Mouse (Mus musculus): ENCODE measurements at regions not wholly inside any gene's neighbourhood (a gene's known extent, or its start where the extent isn't known, plus 50 kb on each side); places are given as distances from the start of the nearest gene placed in this dataset.

DNA sequence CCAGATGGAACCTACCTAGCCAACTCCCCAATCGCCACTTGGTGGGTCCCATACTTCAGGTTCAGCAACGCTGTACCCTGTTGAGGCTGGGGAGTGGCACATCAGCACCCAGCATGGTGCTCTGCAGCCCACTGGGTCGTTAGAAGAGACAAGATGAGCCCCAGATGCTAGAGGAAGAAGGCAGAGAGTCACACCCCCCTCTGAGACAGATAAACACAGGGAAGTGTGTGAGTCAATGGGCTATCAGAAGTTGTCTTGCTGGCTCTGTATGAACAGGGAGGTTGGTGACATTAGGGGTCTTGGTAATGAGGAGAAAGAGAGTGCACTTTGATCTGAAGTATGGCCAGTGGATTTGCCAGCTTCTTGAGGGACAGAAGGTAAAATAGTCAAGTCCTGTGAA, 101.7 kb upstream of the Mki67 start:
- no peak for ATAC-seq (replicated peaks; ENCODE audit: poor library complexity)

DNA sequence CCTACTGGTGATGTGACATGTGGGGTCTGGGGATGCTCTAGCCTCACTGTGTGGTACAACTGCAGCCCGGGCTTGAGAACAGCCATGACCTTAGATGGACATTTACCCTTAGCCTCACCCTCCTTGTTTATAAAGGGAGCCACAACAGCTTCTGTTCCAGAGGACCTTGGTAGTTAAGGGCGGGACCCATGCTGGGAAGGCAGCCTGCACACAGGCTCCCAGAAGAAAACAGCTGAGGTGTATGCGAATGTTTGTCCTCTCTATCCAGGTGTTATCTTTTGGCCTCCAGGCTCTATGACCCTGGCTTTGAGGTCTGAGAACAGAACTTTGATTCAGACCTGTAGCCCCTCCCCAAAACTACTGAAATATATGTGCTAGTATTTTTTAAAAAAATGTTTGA, 102.1 kb upstream of the Mki67 start:
- no peak for ATAC-seq (replicated peaks; ENCODE audit: poor library complexity)

- no peak for ATAC-seq (replicated peaks; ENCODE audit: poor library complexity)
These were observed 108.0 kb upstream of the Mki67 start for GRCm38 (mm10) chr7:135823884-135824750.

GRCm38 (mm10) chr7:135829246-135829645, 113.1 kb upstream of the Mki67 start:
- no peak for ATAC-seq (replicated peaks; ENCODE audit: poor library complexity)

DNA sequence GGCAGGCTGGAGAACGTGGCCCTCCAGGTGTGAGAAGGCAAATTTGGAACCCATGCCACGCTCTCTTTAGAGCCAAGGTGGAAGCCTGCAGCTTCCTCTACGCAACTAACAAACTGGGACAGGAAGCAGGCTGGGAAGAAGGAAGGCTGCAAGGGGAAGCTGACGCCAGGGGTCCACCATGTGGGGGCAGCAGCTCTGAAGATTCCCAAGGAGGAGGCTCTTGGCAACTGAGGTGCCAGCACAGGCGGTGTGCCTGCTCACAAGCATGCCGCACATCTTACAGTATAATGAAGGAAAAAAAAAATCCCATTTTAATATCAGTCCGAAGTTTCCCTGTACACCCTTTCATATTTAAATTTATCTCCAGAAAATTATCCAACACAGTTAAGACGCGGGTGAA, 117.3 kb upstream of the Mki67 start:
- no peak for ATAC-seq (replicated peaks; ENCODE audit: poor library complexity)

DNA sequence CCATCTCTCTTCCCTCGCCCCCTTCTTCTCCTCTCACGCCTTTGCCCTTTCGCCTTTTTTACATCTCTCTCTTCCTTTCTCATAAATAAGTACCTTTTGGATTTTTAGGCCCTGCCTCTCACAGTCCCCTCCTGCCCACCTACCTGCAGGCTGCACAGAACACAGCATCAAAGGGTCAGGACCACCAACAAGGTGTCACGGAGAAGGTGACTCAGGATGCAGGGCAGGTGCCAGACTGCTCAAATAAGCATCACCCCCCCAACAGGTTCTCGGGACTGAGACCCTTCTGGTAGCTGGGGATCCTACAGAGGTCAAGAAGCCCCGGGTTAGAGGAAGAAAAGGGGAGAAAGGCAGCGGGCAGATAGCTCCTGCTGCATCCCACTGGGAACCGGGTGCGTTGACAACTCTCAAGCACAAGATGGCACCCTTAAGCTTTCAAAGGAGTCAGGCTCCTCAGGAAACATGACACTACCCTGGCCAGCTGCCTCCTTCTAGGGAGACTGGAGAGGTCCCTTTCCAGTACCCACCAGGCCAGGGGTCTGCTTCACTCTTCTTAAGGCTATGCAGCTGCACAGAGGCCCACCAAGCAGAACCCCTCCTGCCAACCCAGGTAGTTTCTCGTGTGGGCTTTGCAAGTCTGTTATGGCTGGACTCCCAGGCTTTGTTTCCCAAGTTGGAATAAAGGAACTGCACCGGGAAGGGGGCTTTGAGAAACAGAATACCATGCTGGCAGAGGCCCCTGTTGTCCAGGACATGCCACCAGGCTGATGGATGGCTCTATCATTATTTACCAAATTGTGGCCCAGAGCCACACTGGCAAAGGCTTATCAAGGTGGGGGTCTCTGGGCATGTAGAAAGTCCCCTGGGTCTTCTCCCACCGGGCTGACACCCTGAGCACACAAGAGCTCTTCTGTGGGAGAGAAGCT, 120.9 kb upstream of the Mki67 start:
- peak; percentile 91 for ATAC-seq (replicated peaks; ENCODE audit: poor library complexity)

DNA sequence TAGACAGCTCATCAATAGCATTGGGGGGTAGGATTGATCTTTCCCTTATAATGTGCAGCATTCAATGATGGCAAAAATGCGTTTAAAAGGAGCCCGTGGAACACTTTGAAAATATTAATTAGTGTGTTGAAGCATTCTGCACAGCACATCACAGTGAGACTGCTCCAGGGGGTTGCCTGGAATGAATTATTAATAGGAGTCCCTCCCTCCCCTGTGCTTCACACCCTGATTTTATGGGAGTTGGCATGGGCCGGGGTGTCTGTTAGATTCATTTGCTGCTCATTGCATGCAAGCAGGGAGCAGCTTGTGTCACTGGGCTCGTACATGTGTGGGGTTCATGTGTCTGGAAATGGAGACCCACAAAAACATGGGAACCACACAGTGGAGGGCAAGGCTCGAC, 127.9 kb upstream of the Mki67 start:
- ATAC-seq (replicated peaks; ENCODE audit: poor library complexity), result no peak

DNA sequence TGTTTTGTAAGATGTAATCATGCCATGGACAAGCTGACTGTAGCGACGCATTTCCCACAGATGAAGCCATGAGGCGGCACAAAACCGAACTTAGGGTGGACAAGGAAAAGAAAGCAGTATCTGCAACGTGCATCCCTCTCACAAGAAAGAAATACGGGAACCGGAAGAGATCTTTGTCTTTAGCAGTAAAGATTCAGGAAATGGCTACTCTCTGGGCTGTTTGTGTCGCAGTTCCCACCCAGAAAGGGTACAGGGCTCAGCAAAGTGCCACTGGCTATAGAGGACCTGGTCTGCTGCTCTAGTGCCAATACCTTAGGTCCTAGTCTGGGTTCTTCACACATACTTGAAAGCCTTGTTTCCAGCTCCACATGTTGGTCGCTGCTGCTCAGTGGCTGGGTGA, 131.1 kb upstream of the Mki67 start:
- ATAC-seq (replicated peaks; ENCODE audit: poor library complexity), result peak; percentile 63

- ATAC-seq (replicated peaks; ENCODE audit: poor library complexity), result no peak
These were observed 132.0 kb upstream of the Mki67 start for GRCm38 (mm10) chr7:135848170-135848569.

- peak; percentile 38 for ATAC-seq (replicated peaks; ENCODE audit: poor library complexity)
These were observed 132.7 kb upstream of the Mki67 start for GRCm38 (mm10) chr7:135848833-135849232.

- ATAC-seq (replicated peaks; ENCODE audit: poor library complexity), result peak; percentile 63
These were observed 137.1 kb upstream of the Mki67 start for GRCm38 (mm10) chr7:135853127-135853813.

- no peak for ATAC-seq (replicated peaks; ENCODE audit: poor library complexity)
These were observed 137.7 kb upstream of the Mki67 start for GRCm38 (mm10) chr7:135853814-135854324.

DNA sequence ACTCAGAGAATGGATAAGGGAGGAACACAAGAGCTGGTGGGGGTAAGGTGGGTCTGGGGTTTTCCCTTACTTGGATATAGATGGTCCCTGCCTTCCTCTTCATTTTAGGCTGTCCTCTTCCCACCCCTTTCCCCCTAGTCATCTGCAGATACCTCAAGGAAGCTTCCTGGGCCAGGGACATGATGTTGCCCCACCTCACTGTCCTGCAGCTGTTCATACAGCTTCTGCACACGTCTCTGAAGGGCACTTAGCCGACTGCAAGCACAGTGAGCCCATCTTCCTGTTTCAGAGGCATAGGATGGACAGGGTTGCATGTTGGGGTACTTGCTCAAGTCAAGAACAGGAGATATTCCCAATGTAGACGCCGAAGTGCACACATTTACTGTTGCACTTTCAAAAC, 144.1 kb upstream of the Mki67 start:
- no peak for ATAC-seq (replicated peaks; ENCODE audit: poor library complexity)

GRCm38 (mm10) chr7:135860741-135861408, 144.7 kb upstream of the Mki67 start:
- no peak for ATAC-seq (replicated peaks; ENCODE audit: poor library complexity)

DNA sequence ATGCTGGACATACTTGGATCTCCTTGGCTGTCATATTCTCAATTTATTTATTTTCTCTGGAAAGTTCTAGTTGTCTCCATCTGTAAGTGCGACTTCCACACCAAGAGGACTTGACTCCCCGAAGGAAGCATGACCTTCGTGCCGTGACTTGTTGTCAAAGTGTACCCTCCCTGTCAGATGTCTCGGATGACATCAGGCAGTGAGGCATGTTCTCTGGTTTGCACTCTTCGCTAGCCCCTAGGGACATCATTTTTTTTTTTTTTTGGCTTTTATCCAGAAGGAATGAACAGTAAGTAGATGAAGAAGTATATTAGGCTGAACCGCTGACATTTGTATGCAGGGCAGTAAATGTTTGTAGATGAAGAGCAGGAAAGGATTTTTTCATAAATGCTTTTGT, 145.2 kb upstream of the Mki67 start:
- no peak for ATAC-seq (replicated peaks; ENCODE audit: poor library complexity)

GRCm38 (mm10) chr7:135863581-135864426, 147.6 kb upstream of the Mki67 start:
- ATAC-seq (replicated peaks; ENCODE audit: poor library complexity), result no peak

DNA sequence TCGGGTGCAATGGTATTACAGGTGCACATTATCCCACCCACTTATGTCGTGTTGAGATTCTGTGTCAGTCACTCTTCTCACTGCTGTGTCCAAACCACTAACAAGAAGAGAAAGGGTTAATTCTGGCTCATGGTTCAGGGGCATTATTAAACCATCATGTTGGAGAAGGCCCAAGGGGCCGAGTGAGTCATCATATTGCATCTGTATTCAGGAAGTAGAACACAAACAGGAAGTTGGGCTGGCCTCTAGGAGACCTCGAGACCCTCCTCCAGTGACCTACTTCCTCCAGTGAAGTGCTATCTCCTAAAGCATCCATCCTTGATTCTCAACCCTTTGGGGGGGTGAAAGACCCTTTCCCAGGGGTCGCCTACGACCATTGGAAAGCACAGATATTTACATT, 154.8 kb upstream of the Mki67 start:
- peak; percentile 82 for ATAC-seq (replicated peaks; ENCODE audit: poor library complexity)

GRCm38 (mm10) chr7:135877091-135877874, 161.1 kb upstream of the Mki67 start:
- ATAC-seq (replicated peaks; ENCODE audit: poor library complexity), result no peak

GRCm38 (mm10) chr7:135878750-135879149, 162.6 kb upstream of the Mki67 start:
- no peak for ATAC-seq (replicated peaks; ENCODE audit: poor library complexity)
